Mouse (Mus musculus): ENCODE data around the gene Olfr1243. TPM values are rescaled to one million over a fixed set of nuclear protein-coding genes. Genes with fewer than 3 reads are reported as not detected.

Olfr1243 gene
- polyA plus RNA-seq (2014; fragmentation: Illumina TruSeq; extraction: RNeasy Lipid Tissue Mini Kit (QIAGEN cat#74804); ENCODE audit: low replicate concordance): not detected

GRCm38 (mm10) chr2:89531387-89531786 is at the start of gene Olfr1243:
Olfr1243 (minus strand) TSS chr2:89531487.

GRCm38 (mm10) chr2:89578347-89578746 is 47.1 kb upstream of the Olfr1243 start, which contains the start of gene Olfr1245:
Olfr1245 (minus strand) TSS chr2:89578447.

GRCm38 (mm10) chr2:89498235-89498634 is 33.1 kb downstream of the Olfr1243 start, which contains the start of gene Olfr1242:
Olfr1242 (minus strand) TSS chr2:89498335.

GRCm38 (mm10) chr2:89487026-89487425 is 44.3 kb downstream of the Olfr1243 start, which contains the start of gene Olfr1241:
Olfr1241 (minus strand) TSS chr2:89487126.

Other genes starting within 250 kb of the Olfr1243 start
- gene Olfr1229, start 243.5 kb downstream of the Olfr1243 start, polyA plus RNA-seq (2014; fragmentation: Illumina TruSeq; extraction: RNeasy Lipid Tissue Mini Kit (QIAGEN cat#74804); ENCODE audit: low replicate concordance): not detected
- not detected for gene Olfr1230, start 234.2 kb downstream of the Olfr1243 start, polyA plus RNA-seq (2014; fragmentation: Illumina TruSeq; extraction: RNeasy Lipid Tissue Mini Kit (QIAGEN cat#74804); ENCODE audit: low replicate concordance)
- gene Olfr1231, start 224.4 kb downstream of the Olfr1243 start, polyA plus RNA-seq (2014; fragmentation: Illumina TruSeq; extraction: RNeasy Lipid Tissue Mini Kit (QIAGEN cat#74804); ENCODE audit: low replicate concordance): not detected
- not detected for gene Olfr1232, start 201.8 kb downstream of the Olfr1243 start, polyA plus RNA-seq (2014; fragmentation: Illumina TruSeq; extraction: RNeasy Lipid Tissue Mini Kit (QIAGEN cat#74804); ENCODE audit: low replicate concordance)
- gene Olfr1233, start 189.1 kb downstream of the Olfr1243 start, polyA plus RNA-seq (2014; fragmentation: Illumina TruSeq; extraction: RNeasy Lipid Tissue Mini Kit (QIAGEN cat#74804); ENCODE audit: low replicate concordance): not detected
- gene Olfr1234, start 166.6 kb downstream of the Olfr1243 start, polyA plus RNA-seq (2014; fragmentation: Illumina TruSeq; extraction: RNeasy Lipid Tissue Mini Kit (QIAGEN cat#74804); ENCODE audit: low replicate concordance): not detected
- not detected for gene Olfr1238, start 121.8 kb downstream of the Olfr1243 start, polyA plus RNA-seq (2014; fragmentation: Illumina TruSeq; extraction: RNeasy Lipid Tissue Mini Kit (QIAGEN cat#74804); ENCODE audit: low replicate concordance)
- gene Olfr1239, start 111.1 kb downstream of the Olfr1243 start, polyA plus RNA-seq (2014; fragmentation: Illumina TruSeq; extraction: RNeasy Lipid Tissue Mini Kit (QIAGEN cat#74804); ENCODE audit: low replicate concordance): not detected
- not detected for gene Olfr1240, start 88.5 kb downstream of the Olfr1243 start, polyA plus RNA-seq (2014; fragmentation: Illumina TruSeq; extraction: RNeasy Lipid Tissue Mini Kit (QIAGEN cat#74804); ENCODE audit: low replicate concordance)
- gene Olfr1241, start 44.4 kb downstream of the Olfr1243 start, polyA plus RNA-seq (2014; fragmentation: Illumina TruSeq; extraction: RNeasy Lipid Tissue Mini Kit (QIAGEN cat#74804); ENCODE audit: low replicate concordance): not detected
- not detected for gene Olfr1242, start 33.2 kb downstream of the Olfr1243 start, polyA plus RNA-seq (2014; fragmentation: Illumina TruSeq; extraction: RNeasy Lipid Tissue Mini Kit (QIAGEN cat#74804); ENCODE audit: low replicate concordance)
- gene Olfr1245, start 47.0 kb upstream of the Olfr1243 start, polyA plus RNA-seq (2014; fragmentation: Illumina TruSeq; extraction: RNeasy Lipid Tissue Mini Kit (QIAGEN cat#74804); ENCODE audit: low replicate concordance): not detected
- not detected for gene Olfr1246, start 61.7 kb upstream of the Olfr1243 start, polyA plus RNA-seq (2014; fragmentation: Illumina TruSeq; extraction: RNeasy Lipid Tissue Mini Kit (QIAGEN cat#74804); ENCODE audit: low replicate concordance)
- gene Olfr1247, start 82.6 kb upstream of the Olfr1243 start, polyA plus RNA-seq (2014; fragmentation: Illumina TruSeq; extraction: RNeasy Lipid Tissue Mini Kit (QIAGEN cat#74804); ENCODE audit: low replicate concordance): not detected
- gene Olfr1248, start 86.8 kb upstream of the Olfr1243 start, polyA plus RNA-seq (2014; fragmentation: Illumina TruSeq; extraction: RNeasy Lipid Tissue Mini Kit (QIAGEN cat#74804); ENCODE audit: low replicate concordance): not detected
- not detected for gene Olfr1249, start 103.5 kb upstream of the Olfr1243 start, polyA plus RNA-seq (2014; fragmentation: Illumina TruSeq; extraction: RNeasy Lipid Tissue Mini Kit (QIAGEN cat#74804); ENCODE audit: low replicate concordance)
- not detected for gene Olfr1250, start 130.0 kb upstream of the Olfr1243 start, polyA plus RNA-seq (2014; fragmentation: Illumina TruSeq; extraction: RNeasy Lipid Tissue Mini Kit (QIAGEN cat#74804); ENCODE audit: low replicate concordance)
- not detected for gene Olfr1251, start 140.4 kb upstream of the Olfr1243 start, polyA plus RNA-seq (2014; fragmentation: Illumina TruSeq; extraction: RNeasy Lipid Tissue Mini Kit (QIAGEN cat#74804); ENCODE audit: low replicate concordance)
- gene Olfr1252, start 193.5 kb upstream of the Olfr1243 start, polyA plus RNA-seq (2014; fragmentation: Illumina TruSeq; extraction: RNeasy Lipid Tissue Mini Kit (QIAGEN cat#74804); ENCODE audit: low replicate concordance): not detected
- not detected for gene Olfr1253, start 225.6 kb upstream of the Olfr1243 start, polyA plus RNA-seq (2014; fragmentation: Illumina TruSeq; extraction: RNeasy Lipid Tissue Mini Kit (QIAGEN cat#74804); ENCODE audit: low replicate concordance)